Mouse (Mus musculus): ENCODE data around the gene Gm5890. TPM values are rescaled to one million over a fixed set of nuclear protein-coding genes. Genes with fewer than 3 reads are reported as not detected.

The Gm5890 gene
- polyA plus RNA-seq (2017; shearing (Covaris generic)), result not detected

GRCm38 (mm10) chr7:20262734-20263133 lies at the start of gene Gm5890:
Gm5890 (minus strand) TSS chr7:20262834.

DNA sequence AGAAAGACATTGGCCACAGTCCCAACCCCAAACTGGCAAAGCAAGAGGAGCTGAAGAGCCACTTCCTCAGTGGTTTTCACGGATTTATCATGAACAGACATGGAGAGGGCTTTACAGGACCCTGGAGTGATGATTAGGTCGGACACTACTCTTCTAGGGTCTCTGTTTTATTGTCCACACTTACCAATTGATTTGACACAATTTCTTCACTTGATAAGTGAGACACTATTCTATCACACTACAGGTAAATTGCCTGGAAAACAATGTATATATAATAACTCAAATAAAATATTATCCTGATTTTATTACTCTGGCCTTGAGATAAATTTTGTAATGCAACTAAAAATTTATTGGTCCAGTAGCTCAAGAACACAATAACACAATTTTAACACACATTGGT lies 28.9 kb downstream of the Gm5890 start, which contains the start of gene Gm4498:
Gene Gm4498, minus strand, starts transcription at position 101 of the 400 bp plus-strand sequence.

Other genes starting within 250 kb of the Gm5890 start
- not detected for gene Vmn1r91, start 163.2 kb downstream of the Gm5890 start, polyA plus RNA-seq (2017; shearing (Covaris generic))
- not detected for gene Gm16442, start 140.3 kb downstream of the Gm5890 start, polyA plus RNA-seq (2017; shearing (Covaris generic))
- gene Vmn1r93, start 123.7 kb downstream of the Gm5890 start, polyA plus RNA-seq (2017; shearing (Covaris generic)), result not detected
- not detected for gene Vmn1r94, start 94.5 kb downstream of the Gm5890 start, polyA plus RNA-seq (2017; shearing (Covaris generic))
- gene Vmn1r95, start 69.1 kb downstream of the Gm5890 start, polyA plus RNA-seq (2017; shearing (Covaris generic)), result not detected
- gene Gm6164, start 57.2 kb downstream of the Gm5890 start, polyA plus RNA-seq (2017; shearing (Covaris generic)), result not detected
- gene Gm4498, start 29.0 kb downstream of the Gm5890 start, polyA plus RNA-seq (2017; shearing (Covaris generic)), result not detected
- gene Gm4133, start 71.2 kb upstream of the Gm5890 start, polyA plus RNA-seq (2017; shearing (Covaris generic)), result not detected
- gene Gm5728, start 112.6 kb upstream of the Gm5890 start, polyA plus RNA-seq (2017; shearing (Covaris generic)), result not detected
- not detected for gene Vmn1r100, start 155.1 kb upstream of the Gm5890 start, polyA plus RNA-seq (2017; shearing (Covaris generic))
- not detected for gene Vmn1r101, start 179.8 kb upstream of the Gm5890 start, polyA plus RNA-seq (2017; shearing (Covaris generic))
- not detected for gene Gm10670, start 212.1 kb upstream of the Gm5890 start, polyA plus RNA-seq (2017; shearing (Covaris generic))
- not detected for gene Vmn1r103, start 247.7 kb upstream of the Gm5890 start, polyA plus RNA-seq (2017; shearing (Covaris generic))

All from inflammation-experienced regulatory T-cells, adult 16 weeks (primary cell).